Mouse (Mus musculus) lung, postnatal 10 days (tissue): ENCODE data around the gene Fbp1.
"Not testable (repeated sequence)": the region's sequence is repeated elsewhere in the genome, so short reads cannot be mapped to it uniquely, and the experiment has no call there.

Source experiments
- DNase-seq: peaks from one replicate; pipeline ENCODE4 v3.0.0; 2021

Fbp1 gene

GRCm38 (mm10) chr13:62883925-62884324, 4.2 kb downstream of the Fbp1 start:
- no peak for DNase-seq

GRCm38 (mm10) chr13:62883436-62883835, 4.6 kb downstream of the Fbp1 start:
- no peak for DNase-seq

- no peak for DNase-seq
Measured at GRCm38 (mm10) chr13:62882856-62883255, 5.2 kb downstream of the Fbp1 start.

GRCm38 (mm10) chr13:62881336-62881735, 6.7 kb downstream of the Fbp1 start:
- DNase-seq: no peak

GRCm38 (mm10) chr13:62879831-62880615, 8.1 kb downstream of the Fbp1 start:
- peak; percentile 30 for DNase-seq

- DNase-seq: no peak
Measured at GRCm38 (mm10) chr13:62879411-62879810, 8.7 kb downstream of the Fbp1 start.

- peak; percentile 28 for DNase-seq
Measured at GRCm38 (mm10) chr13:62877247-62877646, 10.8 kb downstream of the Fbp1 start.

GRCm38 (mm10) chr13:62876111-62876510, 12.0 kb downstream of the Fbp1 start:
- no peak for DNase-seq

- no peak for DNase-seq
Measured at GRCm38 (mm10) chr13:62872252-62872651, 15.8 kb downstream of the Fbp1 start.

GRCm38 (mm10) chr13:62870605-62871004, 17.5 kb downstream of the Fbp1 start:
- no peak for DNase-seq

- no peak for DNase-seq
Measured at GRCm38 (mm10) chr13:62866817-62867216, 21.3 kb downstream of the Fbp1 start.

GRCm38 (mm10) chr13:62865651-62866315, 22.3 kb downstream of the Fbp1 start:
- no peak for DNase-seq

GRCm38 (mm10) chr13:62863771-62864170, 24.3 kb downstream of the Fbp1 start:
- peak; percentile 22 for DNase-seq

GRCm38 (mm10) chr13:62862875-62863274, 25.2 kb downstream of the Fbp1 start:
- no peak for DNase-seq

- no peak for DNase-seq
Measured at GRCm38 (mm10) chr13:62860068-62860467, 28.0 kb downstream of the Fbp1 start.

GRCm38 (mm10) chr13:62859251-62859650, 28.8 kb downstream of the Fbp1 start:
- DNase-seq: not testable (repeated sequence)

GRCm38 (mm10) chr13:62857941-62858915, 29.9 kb downstream of the Fbp1 start, which contains the start of gene Fbp2:
TSS of gene Fbp2 (minus strand) at chr13:62858422.
- DNase-seq: peak; percentile 35

- peak; percentile 13 for DNase-seq
Measured at GRCm38 (mm10) chr13:62856850-62857249, 31.2 kb downstream of the Fbp1 start.

- DNase-seq: peak; percentile 86
Measured at GRCm38 (mm10) chr13:62856305-62856675, 31.8 kb downstream of the Fbp1 start.

GRCm38 (mm10) chr13:62855396-62856304, 32.4 kb downstream of the Fbp1 start:
- no peak for DNase-seq

GRCm38 (mm10) chr13:62854666-62855065, 33.4 kb downstream of the Fbp1 start:
- peak; percentile 84 for DNase-seq

- DNase-seq: no peak
Measured at GRCm38 (mm10) chr13:62833341-62833740, 54.7 kb downstream of the Fbp1 start.
